Mouse (Mus musculus): ENCODE data around the gene Wdr48.

Gene Wdr48

GRCm38 (mm10) chr9:119970221-119970620, 75.5 kb downstream of the Wdr48 start:
- DNase-seq (ENCODE audit: low read depth), result no peak

GRCm38 (mm10) chr9:119970763-119971656, 76.3 kb downstream of the Wdr48 start:
- no peak for DNase-seq (ENCODE audit: low read depth)

GRCm38 (mm10) chr9:119972166-119972565, 77.5 kb downstream of the Wdr48 start:
- no peak for DNase-seq (ENCODE audit: low read depth)

GRCm38 (mm10) chr9:119972582-119972981, 77.9 kb downstream of the Wdr48 start:
- DNase-seq (ENCODE audit: low read depth), result no peak

- DNase-seq (ENCODE audit: low read depth), result no peak
Observed at GRCm38 (mm10) chr9:119973281-119973680, 78.6 kb downstream of the Wdr48 start.

- no peak for DNase-seq (ENCODE audit: low read depth)
Observed at GRCm38 (mm10) chr9:119973869-119974520, 79.3 kb downstream of the Wdr48 start.

- DNase-seq (ENCODE audit: low read depth), result no peak
Observed at GRCm38 (mm10) chr9:119974609-119975008, 79.9 kb downstream of the Wdr48 start.

- DNase-seq (ENCODE audit: low read depth), result no peak
Observed at GRCm38 (mm10) chr9:119975286-119975685, 80.6 kb downstream of the Wdr48 start.

Measured in c-Kit-positive CD71-negative TER-119-negative erythroid progenitor cells, embryonic 14.5 days (primary cell).